Mouse (Mus musculus) testis, adult 2 months (tissue): ENCODE measurements around the gene Pex14.

Source experiments
- CTCF ChIP-seq: fragments of 200-500 bp; IDR thresholded peaks from 2 replicates; pipeline ENCODE4 v1.5.1; 2012; ENCODE audit warnings: low read depth, mild to moderate bottlenecking, inconsistent platforms, low read length, moderate library complexity; ENCODE audit not compliant: control insufficient read depth, insufficient read depth, insufficient replicate concordance
- POLR2A ChIP-seq: fragments of 200-500 bp; IDR thresholded peaks from 2 replicates; pipeline ENCODE4 v1.6.1; 2012; ENCODE audit warnings: low read depth, mild to moderate bottlenecking, inconsistent platforms, low read length, moderate library complexity; ENCODE audit not compliant: control insufficient read depth

DNA sequence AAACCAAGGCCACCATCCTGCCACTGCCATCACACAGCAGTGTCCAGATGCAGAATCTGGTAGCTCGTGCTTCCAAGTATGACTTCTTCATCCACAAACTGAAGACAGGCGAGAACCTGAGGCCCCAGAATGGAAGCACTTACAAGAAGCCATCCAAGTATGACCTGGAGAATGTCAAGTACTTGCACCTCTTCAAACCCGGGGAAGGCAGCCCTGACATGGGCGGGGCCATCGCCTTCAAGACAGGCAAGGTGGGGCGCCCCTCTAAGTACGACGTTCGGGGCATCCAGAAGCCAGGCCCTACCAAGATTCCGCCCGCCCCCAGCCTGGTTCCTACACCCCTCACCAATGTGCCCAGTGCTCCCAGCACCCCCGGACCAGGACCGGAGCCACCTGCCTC is 166.6 kb downstream of the Pex14 start:
- TF ChIP-seq CTCF (no peak), POLR2A (no peak)
